Mouse (Mus musculus): ENCODE measurements around the gene Skida1. TPM values are rescaled to one million over a fixed set of nuclear protein-coding genes. Genes with fewer than 3 reads are reported as not detected.

The Skida1 gene
- polyA plus RNA-seq, 1 experiment from 2014 or later, result 9.4 TPM

DNA sequence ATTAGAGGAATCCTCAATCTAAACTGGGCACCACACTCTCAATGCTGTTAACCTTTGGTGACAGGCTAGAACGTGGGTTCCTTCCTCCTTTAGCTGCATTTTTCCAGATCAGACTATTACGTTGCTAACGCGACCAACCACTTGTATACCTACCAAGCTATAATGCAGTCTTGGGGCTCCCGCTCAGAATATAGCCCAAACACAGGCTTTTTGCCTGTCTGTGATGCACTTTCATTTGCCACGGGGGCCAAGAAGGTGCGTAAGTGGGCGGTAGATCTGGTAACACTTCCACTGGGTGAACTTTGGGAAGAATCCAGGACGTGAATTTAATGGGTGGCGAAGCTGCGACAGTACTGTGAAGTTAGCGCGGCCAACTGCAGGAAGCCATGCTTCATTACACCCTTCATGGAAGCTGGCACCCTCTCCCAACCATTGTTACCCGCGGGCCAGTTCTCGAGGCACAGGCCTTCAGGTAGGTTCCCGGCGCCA, 15.0 kb upstream of the Skida1 start:
- Histone ChIP-seq H3K4me3 (peak overlapping the region; percentile 93), H3K4me1 (peaks cover 13% of the 10 kb centered on the region), H3K36me3 (peaks cover 14% of the 10 kb centered on the region), H3K27me3 (ENCODE audit: insufficient read depth, poor library complexity, severe bottlenecking) (no peaks in the 10 kb centered on the region), H3K9me3 (no peaks in the 10 kb centered on the region), H3K27ac (peak overlapping the region; percentile 99)
- WGBS, result under 1% methylated on average over 18 of the region's 18 CpGs
- DNase-seq (ENCODE audit: low spot score), result peak; percentile 85

DNA sequence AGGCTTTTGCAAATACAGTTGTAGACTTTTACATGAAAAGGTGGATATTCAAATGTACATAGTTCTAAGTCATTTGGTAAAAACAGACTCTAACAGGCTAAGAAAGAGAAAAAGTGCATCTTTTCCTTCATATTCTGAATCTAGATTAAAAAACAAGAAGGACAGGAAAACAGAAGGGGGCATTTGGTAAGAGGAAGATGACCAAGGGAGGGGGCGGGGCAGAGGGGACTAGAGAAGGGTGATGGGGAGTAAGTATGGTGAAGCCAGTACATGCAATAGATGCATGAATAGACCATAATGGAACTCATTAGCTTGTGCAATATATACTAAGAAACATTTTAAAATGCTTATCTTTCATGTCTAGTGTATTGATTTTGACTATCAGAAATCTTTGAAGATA, 11.5 kb upstream of the Skida1 start:
- H3K4me1 ChIP-seq, result peaks cover under 1% of the 10 kb centered on the region; the same call in 1 of the 2 replicates
- H3K9me3 ChIP-seq, result no peaks in the 10 kb centered on the region
- DNase-seq (ENCODE audit: low spot score), result no peak
- no peak overlapping the region for H3K4me3 ChIP-seq
- H3K27ac ChIP-seq, result no peak overlapping the region
- WGBS, result 87% methylated on average over 1 of the region's 1 CpGs
- 0 out of 2 replicates have a peak, but pooled peaks cover 1% of the 10 kb centered on the region for H3K36me3 ChIP-seq
- H3K27me3 ChIP-seq (ENCODE audit: insufficient read depth, poor library complexity, severe bottlenecking), result no peaks in the 10 kb centered on the region

DNA sequence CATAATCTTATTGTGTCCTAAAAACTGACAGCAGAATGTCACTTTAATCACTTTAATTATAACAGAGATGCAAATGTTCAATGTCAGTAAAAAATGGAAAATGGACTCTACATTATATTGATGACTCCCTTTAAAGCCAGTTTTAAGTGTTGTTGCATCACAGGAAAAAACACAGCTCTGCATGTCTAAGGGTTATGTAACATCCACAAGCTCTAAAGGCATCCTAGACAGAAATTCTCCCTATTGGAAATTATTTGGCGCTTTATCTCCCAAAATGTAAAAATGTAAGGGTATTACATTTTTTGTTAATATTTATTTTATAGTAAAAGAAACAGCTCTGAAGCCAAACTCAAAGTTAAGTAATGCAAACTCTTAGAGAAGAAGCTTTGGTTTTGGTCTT, 11.0 kb upstream of the Skida1 start:
- Histone ChIP-seq H3K27ac (no peak overlapping the region; the same call in 1 of the 2 replicates), H3K27me3 (ENCODE audit: insufficient read depth, poor library complexity, severe bottlenecking) (no peaks in the 10 kb centered on the region), H3K4me3 (no peak overlapping the region), H3K9me3 (no peaks in the 10 kb centered on the region), H3K36me3 (no peaks in the 10 kb centered on the region), H3K4me1 (no peaks in the 10 kb centered on the region; the same call in 1 of the 2 replicates)
- WGBS, result 88% methylated on average over 1 of the region's 1 CpGs
- DNase-seq (ENCODE audit: low spot score), result no peak

DNA sequence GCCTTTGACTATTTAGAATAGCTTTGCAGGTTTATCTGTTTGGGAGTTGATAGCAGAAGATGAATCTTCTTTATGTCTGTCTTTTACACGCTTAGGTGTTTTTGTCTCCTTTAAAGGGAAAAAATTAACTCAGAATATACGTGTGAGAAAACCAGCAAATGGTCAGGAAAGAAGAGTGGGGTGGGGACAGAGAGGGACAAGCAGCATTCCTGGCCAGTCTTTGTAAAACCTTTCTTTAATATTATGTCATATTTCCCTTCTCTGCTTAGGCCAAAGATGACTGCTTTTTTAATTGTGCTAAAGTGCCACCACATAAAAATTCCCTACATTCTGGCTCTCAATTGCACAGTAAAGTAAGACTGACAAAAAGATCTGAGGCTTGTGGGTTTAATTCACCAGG, 10.2 kb upstream of the Skida1 start:
- H3K36me3 ChIP-seq, result no peaks in the 10 kb centered on the region
- peak overlapping the region; percentile 99 for H3K27ac ChIP-seq
- DNase-seq (ENCODE audit: low spot score), result no peak

DNA sequence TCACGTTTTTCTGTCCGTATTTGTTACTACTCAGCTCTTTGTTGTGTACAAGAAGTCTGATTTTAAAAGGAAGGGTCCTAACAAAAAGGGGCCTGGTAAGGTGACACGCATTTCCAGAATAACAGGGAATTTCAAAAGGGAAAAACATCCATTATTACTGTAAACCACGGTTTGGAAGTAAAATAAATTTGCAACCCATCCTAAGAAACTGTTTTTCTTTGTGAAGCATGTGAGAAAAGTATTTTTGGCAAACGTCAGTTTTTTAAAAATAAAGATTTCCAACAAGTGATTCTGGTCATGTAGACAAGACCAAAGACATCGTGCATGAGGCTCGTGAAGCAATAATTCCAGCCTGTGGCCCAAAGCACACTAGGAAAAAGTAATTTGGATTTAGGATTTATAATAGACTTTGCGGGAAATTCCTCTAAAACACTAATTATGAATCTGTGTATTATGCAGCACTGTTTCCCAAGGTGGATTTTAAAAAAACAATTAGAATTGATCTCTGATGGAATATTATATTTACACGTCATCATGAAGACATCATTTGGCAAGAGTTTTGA, 9.4 kb upstream of the Skida1 start:
- no peak for DNase-seq (ENCODE audit: low spot score)
- 20% methylated on average over 9 of the region's 9 CpGs for WGBS
- peaks cover 11% of the 10 kb centered on the region for H3K4me1 ChIP-seq

More for the DNA sequence above, 10.2 kb upstream of the Skida1 start:
- H3K4me1 ChIP-seq, result peaks cover 3% of the 10 kb centered on the region; the same call in 1 of the 2 replicates
- WGBS, result 23% methylated on average over 2 of the region's 2 CpGs
- no peaks in the 10 kb centered on the region for H3K27me3 ChIP-seq (ENCODE audit: insufficient read depth, poor library complexity, severe bottlenecking)
- H3K9me3 ChIP-seq, result no peaks in the 10 kb centered on the region
- peak overlapping the region; percentile 73 for H3K4me3 ChIP-seq

DNA sequence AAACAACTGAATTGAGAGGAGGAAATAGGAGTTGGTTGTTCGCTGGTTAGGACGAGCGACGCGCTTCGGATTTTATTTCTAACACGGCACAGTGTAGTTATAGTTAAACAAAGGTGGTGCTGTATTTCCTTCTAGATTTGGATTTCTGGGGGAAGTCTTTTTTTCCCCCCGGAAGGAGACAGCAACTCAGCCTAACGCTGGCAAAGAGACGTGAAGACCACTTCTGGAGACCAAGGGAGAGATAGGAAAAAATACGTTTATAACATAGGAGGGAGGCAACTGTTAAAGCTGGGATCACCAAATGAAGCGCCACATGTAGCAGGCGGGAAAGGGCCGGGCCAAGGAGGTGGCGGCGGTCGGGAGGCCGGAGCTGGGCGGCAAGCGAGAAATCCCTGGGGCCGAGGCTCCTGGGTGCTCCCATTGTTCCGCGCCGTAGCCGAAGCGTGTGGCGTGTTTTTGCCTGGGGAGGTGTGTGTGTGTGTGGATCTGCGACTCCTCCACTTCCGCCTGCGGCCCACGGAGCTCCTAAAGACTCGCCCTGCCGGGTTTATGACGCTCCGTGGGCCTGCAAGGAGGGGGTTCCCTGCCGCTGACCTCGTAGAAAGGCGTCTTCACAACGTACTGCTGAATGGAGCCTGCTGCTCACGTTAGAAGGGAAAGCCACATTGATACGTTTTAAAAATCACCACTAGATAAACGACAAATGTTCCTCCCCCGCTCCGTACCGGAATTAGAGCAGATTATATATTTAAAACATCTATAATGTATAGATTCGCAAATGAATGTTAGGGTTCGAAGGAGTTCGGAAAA, 8.7 kb upstream of the Skida1 start:
- Histone ChIP-seq H3K27me3 (ENCODE audit: insufficient read depth, poor library complexity, severe bottlenecking) (no peaks in the 10 kb centered on the region), H3K27ac (peak overlapping the region; percentile 99), H3K4me3 (peak overlapping the region; percentile 73), H3K4me1 (peaks cover 12% of the 10 kb centered on the region), H3K36me3 (no peaks in the 10 kb centered on the region), H3K9me3 (no peaks in the 10 kb centered on the region)
- WGBS, result 1% methylated on average over 48 of the region's 48 CpGs
- peak; percentile 80 for DNase-seq (ENCODE audit: low spot score)

More for the DNA sequence above, 9.4 kb upstream of the Skida1 start:
- no peaks in the 10 kb centered on the region for H3K9me3 ChIP-seq
- H3K36me3 ChIP-seq, result no peaks in the 10 kb centered on the region
- peak overlapping the region; percentile 99 for H3K27ac ChIP-seq
- peak overlapping the region; percentile 73 for H3K4me3 ChIP-seq
- H3K27me3 ChIP-seq (ENCODE audit: insufficient read depth, poor library complexity, severe bottlenecking), result no peaks in the 10 kb centered on the region

DNA sequence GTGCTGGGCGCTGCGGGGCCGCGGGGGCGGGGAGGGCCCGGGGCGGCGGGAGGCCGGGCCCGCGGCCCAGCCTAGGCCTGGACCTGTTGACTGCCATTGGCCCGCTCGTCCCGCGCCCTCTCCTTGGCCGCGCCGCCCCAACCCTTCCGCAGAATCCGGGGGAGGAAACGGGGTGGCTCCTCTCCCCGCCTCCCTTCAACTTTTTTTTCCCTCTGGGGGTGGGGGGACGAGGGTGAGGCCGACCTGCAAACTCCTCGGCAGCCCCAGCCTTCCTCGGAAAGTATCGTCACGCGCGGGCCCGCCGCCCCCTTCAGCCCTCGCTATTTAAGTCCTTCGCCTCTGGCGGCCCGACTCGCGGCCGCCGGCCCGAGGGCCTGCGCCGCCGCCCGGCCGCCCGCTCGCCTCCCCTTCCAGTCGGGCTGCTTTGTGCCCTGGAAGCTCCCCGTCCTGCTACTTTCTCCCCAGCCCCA, 8.0 kb upstream of the Skida1 start:
- Histone ChIP-seq H3K27ac (peak overlapping the region; percentile 99), H3K9me3 (no peaks in the 10 kb centered on the region), H3K27me3 (ENCODE audit: insufficient read depth, poor library complexity, severe bottlenecking) (no peaks in the 10 kb centered on the region), H3K36me3 (no peaks in the 10 kb centered on the region), H3K4me1 (peaks cover 12% of the 10 kb centered on the region), H3K4me3 (peak overlapping the region; percentile 73)
- peak; percentile 98 for DNase-seq (ENCODE audit: low spot score)
- under 1% methylated on average over 47 of the region's 50 CpGs for WGBS

DNA sequence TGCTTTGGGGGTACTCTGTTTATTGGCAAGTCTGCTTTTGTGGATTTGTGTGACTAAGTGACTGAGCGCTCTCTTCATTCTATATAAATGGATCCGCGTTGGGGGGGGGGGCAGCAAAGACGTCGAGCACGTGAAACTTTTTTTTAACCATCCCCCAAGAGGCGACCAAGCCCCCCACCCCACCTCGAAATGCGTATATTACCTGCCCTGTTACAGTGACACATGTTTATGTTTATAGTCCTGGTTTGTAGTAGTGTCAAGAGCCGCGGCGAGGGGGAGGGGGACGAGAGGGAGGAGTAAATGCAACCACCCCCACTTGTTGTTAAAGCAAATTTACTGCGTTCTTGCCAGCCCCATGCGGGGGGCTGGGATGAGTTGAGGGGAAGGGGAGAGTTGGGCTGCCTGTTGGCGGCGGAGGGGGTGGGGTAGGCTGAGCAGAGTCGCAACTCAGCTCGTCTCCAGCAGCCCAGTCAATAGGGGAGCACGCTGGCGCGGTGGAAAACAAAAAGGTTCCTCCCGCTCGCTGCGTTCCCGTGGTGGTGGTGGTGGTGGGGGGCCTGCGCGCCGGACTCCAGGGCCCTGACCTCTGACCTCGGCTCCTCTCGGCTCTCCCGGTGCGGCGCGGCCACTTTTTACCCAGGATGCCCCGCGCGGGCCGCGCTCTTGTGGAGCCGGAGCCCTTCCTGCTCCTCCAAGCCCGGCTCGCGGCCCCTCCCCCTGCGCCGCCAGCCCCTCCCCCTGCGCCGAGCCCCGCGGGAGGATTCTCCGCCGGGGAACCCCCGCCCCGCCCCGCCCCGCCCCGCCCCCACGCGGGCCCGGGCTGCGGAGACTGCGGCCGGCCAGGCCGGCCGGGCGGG, 7.3 kb upstream of the Skida1 start:
- Histone ChIP-seq H3K4me3 (peak overlapping the region; percentile 73), H3K36me3 (no peaks in the 10 kb centered on the region), H3K4me1 (peaks cover 17% of the 10 kb centered on the region), H3K27ac (peak overlapping the region; percentile 99), H3K9me3 (no peaks in the 10 kb centered on the region), H3K27me3 (ENCODE audit: insufficient read depth, poor library complexity, severe bottlenecking) (no peaks in the 10 kb centered on the region)
- DNase-seq (ENCODE audit: low spot score), result peak; percentile 98
- WGBS, result under 1% methylated on average over 51 of the region's 66 CpGs

DNA sequence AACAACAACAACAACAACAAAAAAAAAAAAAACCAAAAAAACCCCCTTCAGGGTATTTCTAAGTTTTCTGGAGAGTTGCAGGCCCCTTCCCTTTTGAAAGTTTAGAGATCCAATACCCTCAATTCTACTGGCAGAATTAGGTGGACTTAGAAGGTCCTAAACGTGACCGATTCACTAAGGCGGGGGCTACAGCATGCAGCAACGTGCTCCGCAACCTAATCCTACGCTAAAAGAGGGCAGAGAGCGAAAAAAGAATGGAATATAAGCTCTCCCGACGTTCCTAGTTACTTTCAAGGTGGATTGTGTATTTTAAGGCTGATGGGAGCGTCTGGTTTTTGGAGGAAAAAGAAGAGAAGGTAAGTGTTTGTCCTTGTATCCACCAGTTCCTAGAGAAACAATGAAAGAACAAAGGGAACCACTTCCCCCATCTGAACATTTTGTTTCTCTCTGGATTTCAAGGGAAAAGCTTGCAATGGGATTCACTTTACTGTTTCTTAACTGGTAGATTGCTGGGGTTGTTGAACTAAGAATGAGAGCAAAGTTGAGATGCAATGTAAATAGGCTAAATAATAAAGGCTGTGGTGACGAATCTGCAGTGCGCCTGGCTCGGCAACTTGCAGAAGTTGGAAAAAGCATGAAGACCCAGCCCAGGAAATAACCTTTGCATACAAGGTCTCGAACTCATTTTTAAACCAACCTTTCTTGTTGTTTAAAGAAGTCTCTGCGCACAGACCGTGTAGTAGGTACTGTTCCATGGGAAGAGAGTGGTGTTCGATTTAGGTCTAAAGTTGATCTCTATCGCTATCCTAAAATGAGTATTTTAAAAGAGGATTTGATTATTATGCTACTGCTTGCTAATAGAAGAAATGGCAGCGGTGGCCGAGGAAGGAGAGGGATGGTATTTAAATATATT, 6.4 kb upstream of the Skida1 start, which contains the start of gene Mllt10:
Mllt10 (plus strand) TSS at position 222 of the 913 bp plus-strand sequence.
- no peaks in the 10 kb centered on the region for H3K36me3 ChIP-seq
- no peaks in the 10 kb centered on the region for H3K27me3 ChIP-seq (ENCODE audit: insufficient read depth, poor library complexity, severe bottlenecking)
- H3K4me1 ChIP-seq, result peaks cover 18% of the 10 kb centered on the region
- H3K4me3 ChIP-seq, result peak within 1 kb of the TSS; percentile 73
- peak within 1 kb of the TSS; percentile 99 for H3K27ac ChIP-seq
- DNase-seq (ENCODE audit: low spot score), result no peak
- 1% methylated on average over 20 of the region's 20 CpGs for WGBS
- H3K9me3 ChIP-seq, result no peaks in the 10 kb centered on the region

DNA sequence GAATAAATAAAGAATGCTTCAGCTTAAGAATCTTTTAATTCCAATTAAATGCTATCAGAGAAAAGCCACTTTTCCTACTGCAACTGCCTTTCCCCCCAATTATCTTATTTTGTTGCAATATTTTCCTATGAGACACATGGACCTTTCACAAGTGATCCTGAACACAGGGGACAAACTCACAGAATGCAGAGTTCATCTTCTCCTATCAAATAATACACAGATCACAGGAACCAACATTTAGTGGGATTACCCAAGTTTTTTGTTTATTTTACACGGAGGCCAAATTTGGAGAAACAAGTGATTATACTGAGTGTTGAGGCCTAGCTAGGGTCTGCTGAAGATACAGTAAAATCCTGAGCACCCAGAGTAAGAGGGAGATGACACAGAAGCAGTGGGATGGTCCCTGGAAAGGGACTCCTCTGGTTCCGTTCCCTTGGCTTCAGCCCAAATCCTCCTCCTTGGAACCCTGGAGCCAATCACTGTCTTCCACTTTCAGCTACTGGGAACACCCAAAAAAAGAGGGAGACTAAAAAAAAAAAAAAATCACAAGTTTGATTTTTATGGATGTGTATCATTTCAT, 5.2 kb upstream of the Skida1 start:
- WGBS, result 11% methylated on average over 2 of the region's 2 CpGs
- peak overlapping the region; percentile 73 for H3K4me3 ChIP-seq
- H3K27ac ChIP-seq, result peak overlapping the region; percentile 99
- H3K36me3 ChIP-seq, result no peaks in the 10 kb centered on the region
- DNase-seq (ENCODE audit: low spot score), result no peak
- H3K27me3 ChIP-seq (ENCODE audit: insufficient read depth, poor library complexity, severe bottlenecking), result no peaks in the 10 kb centered on the region
- H3K4me1 ChIP-seq, result peaks cover 29% of the 10 kb centered on the region
- no peaks in the 10 kb centered on the region for H3K9me3 ChIP-seq

DNA sequence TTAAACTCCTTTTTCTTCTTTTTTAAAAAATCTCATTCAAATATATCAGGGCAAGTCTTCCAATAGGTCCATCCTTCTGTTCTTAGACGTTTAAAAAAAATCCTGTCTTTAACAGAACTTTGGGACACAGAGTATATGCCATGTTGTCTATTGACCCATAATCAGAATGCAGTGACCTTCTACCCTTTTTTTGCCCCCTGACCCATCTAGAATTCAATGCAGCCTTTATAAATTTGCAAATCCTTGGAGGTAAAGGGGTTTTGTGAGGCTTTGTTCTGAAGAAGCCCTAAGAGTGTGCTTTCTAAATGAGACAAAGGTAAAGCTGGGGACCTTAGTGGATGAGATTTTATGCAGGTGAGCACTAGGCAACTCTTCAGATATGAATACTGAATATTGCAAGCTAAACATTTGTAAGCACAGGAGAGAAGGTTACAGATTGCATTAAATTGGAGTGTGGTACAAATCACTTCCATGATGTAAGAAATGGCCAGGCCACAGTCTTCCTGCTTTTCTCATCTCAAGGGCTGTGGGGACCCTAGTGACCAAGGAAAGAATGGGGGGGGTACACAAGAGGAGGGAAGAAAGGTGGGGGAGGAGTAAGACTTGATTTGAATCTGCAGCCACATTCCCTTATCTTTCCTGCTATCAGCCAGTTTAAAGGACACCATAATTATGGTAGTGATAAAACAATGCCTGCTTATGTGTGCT, 4.5 kb upstream of the Skida1 start:
- peaks cover 30% of the 10 kb centered on the region for H3K4me1 ChIP-seq
- H3K36me3 ChIP-seq, result no peaks in the 10 kb centered on the region
- no peak for DNase-seq (ENCODE audit: low spot score)
- WGBS, result 46% methylated on average over 1 of the region's 1 CpGs
- H3K27ac ChIP-seq, result peak overlapping the region; percentile 99
- no peaks in the 10 kb centered on the region for H3K9me3 ChIP-seq
- H3K4me3 ChIP-seq, result no peak overlapping the region
- no peaks in the 10 kb centered on the region for H3K27me3 ChIP-seq (ENCODE audit: insufficient read depth, poor library complexity, severe bottlenecking)
